ENCODE assay signal across 17 mouse cellular contexts in the genomic region with DNA sequence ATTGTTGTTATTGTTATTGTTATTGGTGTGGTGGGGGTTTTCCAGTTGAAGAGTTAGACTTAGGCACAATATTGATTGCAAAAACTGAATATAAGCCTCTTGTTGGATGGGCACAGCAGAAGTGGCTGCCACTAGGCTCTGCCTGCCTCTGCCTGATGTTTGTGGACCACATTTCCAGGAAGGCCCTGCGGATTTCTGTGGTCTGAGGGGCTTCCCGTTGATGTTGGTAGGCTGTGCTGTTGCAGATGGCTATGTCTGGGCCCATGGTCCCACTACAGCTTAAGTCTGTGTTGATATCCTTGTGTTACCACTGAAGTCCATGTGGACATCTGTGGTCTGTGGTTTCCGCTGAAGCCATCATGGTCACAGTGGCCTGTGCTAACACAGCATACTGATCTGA. TPM values are rescaled to one million over a fixed set of nuclear protein-coding genes. Genes with fewer than 3 reads are reported as not detected.
DNase-seq lines count a peak whose midpoint lies in the region; ATAC-seq and TF ChIP-seq lines count a peak whose summit lies in the region.
"Had no signal": no experiment of that assay in that cellular context is flagged by ENCODE, and none has a peak within 500 bp of the region (broad histone marks: within the 10 kb centered on the region; RNA-seq: fewer than 3 reads in every experiment).

No protein-coding gene starts in this region.

- WGBS in midbrain, embryonic 12.5 days: 75% methylated on average over 3 of the region's 3 CpGs
- 72% methylated on average over 3 of the region's 3 CpGs for WGBS in midbrain, embryonic 10.5 days
- 73% methylated on average over 3 of the region's 3 CpGs for WGBS in forebrain, embryonic 12.5 days
- 81% methylated on average over 3 of the region's 3 CpGs for WGBS in forebrain, embryonic 16.5 days
- WGBS in thymus, adult 2 months: 67% methylated on average over 3 of the region's 3 CpGs
- 71% methylated on average over 3 of the region's 3 CpGs for WGBS in stomach, postnatal 0 days

- DNase-seq in midbrain, embryonic 10.5 days (ENCODE audit: low spot score): no peak
- DNase-seq in thymus, adult 2 months: no peak
- no peak for DNase-seq in stomach, postnatal 0 days (ENCODE audit: low spot score)

- H3K9me3 ChIP-seq in midbrain, embryonic 12.5 days: no peaks in the 10 kb centered on the region
- H3K9me3 ChIP-seq in midbrain, embryonic 10.5 days (replicated peaks): no peaks in the 10 kb centered on the region
- no peaks in the 10 kb centered on the region for H3K9me3 ChIP-seq in forebrain, embryonic 12.5 days
- no peaks in the 10 kb centered on the region for H3K9me3 ChIP-seq in forebrain, embryonic 16.5 days (ENCODE audit: control insufficient read depth, low read length)
- no peaks in the 10 kb centered on the region for H3K9me3 ChIP-seq in stomach, postnatal 0 days (ENCODE audit: control insufficient read depth, low read length)
- H3K9me3 ChIP-seq: G1E; heart, embryonic 12.5 days; hindbrain, embryonic 10.5 days had no signal

- TF ChIP-seq POLR2A in thymus, adult 2 months (IDR thresholded peaks at IDR 0.05; ENCODE audit: control insufficient read depth, extremely low read depth, insufficient read depth, low read length, poor library complexity): no peak

- no peak for TF ChIP-seq EP300 in stomach, postnatal 0 days (optimal IDR thresholded peaks at IDR 0.05)

- no peak overlapping the region for H3K27ac ChIP-seq in midbrain, embryonic 12.5 days (replicated peaks)
- no peak overlapping the region for H3K27ac ChIP-seq in midbrain, embryonic 10.5 days (replicated peaks)
- H3K27ac ChIP-seq in forebrain, embryonic 12.5 days: no peak overlapping the region
- H3K27ac ChIP-seq in forebrain, embryonic 16.5 days (ENCODE audit: low read length): no peak overlapping the region
- no peak overlapping the region for H3K27ac ChIP-seq in thymus, adult 2 months (ENCODE audit: control insufficient read depth, insufficient read depth, low read length)
- H3K27ac ChIP-seq in stomach, postnatal 0 days (replicated peaks): no peak overlapping the region
- H3K27ac ChIP-seq: embryonic facial prominence, embryonic 13.5 days; hindbrain, embryonic 10.5 days had no signal

- no peak overlapping the region for H3K4me3 ChIP-seq in midbrain, embryonic 12.5 days
- H3K4me3 ChIP-seq in midbrain, embryonic 10.5 days: no peak overlapping the region
- no peak overlapping the region for H3K4me3 ChIP-seq in forebrain, embryonic 12.5 days (replicated peaks)
- no peak overlapping the region for H3K4me3 ChIP-seq in forebrain, embryonic 16.5 days (replicated peaks; ENCODE audit: low read length)
- H3K4me3 ChIP-seq in thymus, adult 2 months (ENCODE audit: control insufficient read depth, insufficient read depth, low read length): no peak overlapping the region
- no peak overlapping the region for H3K4me3 ChIP-seq in stomach, postnatal 0 days (ENCODE audit: low read depth, low read length)
- H3K4me3 ChIP-seq: embryonic facial prominence, embryonic 13.5 days; heart, embryonic 12.5 days; hindbrain, embryonic 10.5 days had no signal

- H3K4me2 ChIP-seq in midbrain, embryonic 12.5 days (replicated peaks): no peak overlapping the region
- no peak overlapping the region for H3K4me2 ChIP-seq in forebrain, embryonic 12.5 days
- no peak overlapping the region for H3K4me2 ChIP-seq in forebrain, embryonic 16.5 days (ENCODE audit: low read length)
- H3K4me2 ChIP-seq in stomach, postnatal 0 days (replicated peaks; ENCODE audit: low read depth): no peak overlapping the region
- H3K4me2 ChIP-seq: embryonic facial prominence, embryonic 13.5 days; heart, embryonic 12.5 days had no signal

- H3K36me3 ChIP-seq in midbrain, embryonic 12.5 days: no peaks in the 10 kb centered on the region
- H3K36me3 ChIP-seq in midbrain, embryonic 10.5 days: no peaks in the 10 kb centered on the region
- no peaks in the 10 kb centered on the region for H3K36me3 ChIP-seq in forebrain, embryonic 12.5 days (replicated peaks)
- no peaks in the 10 kb centered on the region for H3K36me3 ChIP-seq in forebrain, embryonic 16.5 days (ENCODE audit: control insufficient read depth, insufficient read depth)
- no peaks in the 10 kb centered on the region for H3K36me3 ChIP-seq in thymus, adult 2 months (ENCODE audit: control insufficient read depth, insufficient read depth, low read length)
- H3K36me3 ChIP-seq in stomach, postnatal 0 days (ENCODE audit: control insufficient read depth, insufficient read depth, low read length): no peaks in the 10 kb centered on the region
- H3K36me3 ChIP-seq: embryonic facial prominence, embryonic 13.5 days; G1E; heart, embryonic 12.5 days; hindbrain, embryonic 10.5 days had no signal

- TF ChIP-seq CTCF in thymus, adult 2 months (IDR thresholded peaks at IDR 0.05; ENCODE audit: borderline replicate concordance, control insufficient read depth, extremely low read depth, insufficient read depth, low read length, poor library complexity): no peak
- no peak for TF ChIP-seq CTCF in stomach, postnatal 0 days (IDR thresholded peaks at IDR 0.05; ENCODE audit: low read depth)

- H3K4me1 ChIP-seq in midbrain, embryonic 12.5 days: no peaks in the 10 kb centered on the region
- H3K4me1 ChIP-seq in midbrain, embryonic 10.5 days: no peaks in the 10 kb centered on the region
- no peaks in the 10 kb centered on the region for H3K4me1 ChIP-seq in forebrain, embryonic 12.5 days
- H3K4me1 ChIP-seq in forebrain, embryonic 16.5 days (replicated peaks; ENCODE audit: control insufficient read depth, insufficient read depth, low read length): no peaks in the 10 kb centered on the region
- H3K4me1 ChIP-seq in thymus, adult 2 months (replicated peaks; ENCODE audit: control insufficient read depth, insufficient read depth, low read length): no peaks in the 10 kb centered on the region
- no peaks in the 10 kb centered on the region for H3K4me1 ChIP-seq in stomach, postnatal 0 days (replicated peaks; ENCODE audit: control insufficient read depth, insufficient read depth)
- H3K4me1 ChIP-seq: embryonic facial prominence, embryonic 13.5 days; heart, embryonic 12.5 days; hindbrain, embryonic 10.5 days had no signal

- ATAC-seq in midbrain, embryonic 12.5 days (ENCODE audit: low FRiP score, low read depth): peak; percentile 34; the same call in 1 of the 2 replicates
- ATAC-seq in forebrain, embryonic 12.5 days (ENCODE audit: low FRiP score): peak; percentile 33; the same call in 1 of the 2 replicates
- 0 out of 2 replicates have a peak, but pooled peaks have one; percentile 20 for ATAC-seq in forebrain, embryonic 16.5 days
- ATAC-seq in stomach, postnatal 0 days (ENCODE audit: low FRiP score, low TSS enrichment): no peak
- ATAC-seq: CD4-positive, CD25-positive, alpha-beta regulatory T cell, adult 4 months; inflammation-experienced regulatory T-cells, adult 6 months had no signal

- no peaks in the 10 kb centered on the region for H3K27me3 ChIP-seq in midbrain, embryonic 12.5 days
- no peaks in the 10 kb centered on the region for H3K27me3 ChIP-seq in midbrain, embryonic 10.5 days (ENCODE audit: low read depth, poor library complexity, severe bottlenecking)
- no peaks in the 10 kb centered on the region for H3K27me3 ChIP-seq in forebrain, embryonic 12.5 days
- no peaks in the 10 kb centered on the region for H3K27me3 ChIP-seq in forebrain, embryonic 16.5 days (replicated peaks; ENCODE audit: control insufficient read depth, insufficient read depth, low read length)
- H3K27me3 ChIP-seq in thymus, adult 2 months (ENCODE audit: control insufficient read depth, insufficient read depth, low read length): no peaks in the 10 kb centered on the region
- no peaks in the 10 kb centered on the region for H3K27me3 ChIP-seq in stomach, postnatal 0 days (ENCODE audit: control insufficient read depth, insufficient read depth, low read length)
- H3K27me3 ChIP-seq: embryonic facial prominence, embryonic 13.5 days; heart, embryonic 12.5 days had no signal

- H3K9ac ChIP-seq in midbrain, embryonic 12.5 days (replicated peaks): no peak overlapping the region
- H3K9ac ChIP-seq in forebrain, embryonic 12.5 days: no peak overlapping the region
- no peak overlapping the region for H3K9ac ChIP-seq in forebrain, embryonic 16.5 days (replicated peaks; ENCODE audit: low read depth, low read length)
- no peak overlapping the region for H3K9ac ChIP-seq in stomach, postnatal 0 days (ENCODE audit: low read length)
- H3K9ac ChIP-seq: embryonic facial prominence, embryonic 13.5 days; heart, embryonic 12.5 days had no signal

RNA-seq across cellular contexts. Expression of gene Serpini2, which starts 50.2 kb away (rescaled TPM):
- not detected in 2 replicates for polyA plus RNA-seq in midbrain, embryonic 12.5 days (2016; fragmentation: Nextera tagmentation; extraction: Ambion mirVana)
- polyA plus RNA-seq in midbrain, embryonic 10.5 days (2016; fragmentation: Nextera tagmentation; extraction: Ambion mirVana): not detected in 2 replicates
- polyA plus RNA-seq in forebrain, embryonic 12.5 days (2016; fragmentation: Nextera tagmentation; extraction: Ambion mirVana): not detected in 2 replicates
- polyA plus RNA-seq in forebrain, embryonic 16.5 days (2015; fragmentation: Nextera tagmentation; extraction: Ambion mirVana): not detected in 2 replicates
- not detected in 2 replicates for polyA plus RNA-seq in thymus, adult 2 months (2012; rRNA removed)
- 0.08 and 0.15 TPM in 2 replicates for polyA plus RNA-seq in stomach, postnatal 0 days (2015; fragmentation: Nextera tagmentation; extraction: Ambion mirVana)
- polyA plus RNA-seq: brain, embryonic 14.5 days; CD4-positive, CD25-positive, alpha-beta regulatory T cell, adult 4 months; embryonic facial prominence, embryonic 13.5 days; frontal cortex, adult 2 months; G1E; gonadal fat pad, adult 2 months; heart, embryonic 12.5 days; heart, embryonic 16.5 days; hindbrain, embryonic 10.5 days; hindbrain, embryonic 16.5 days; inflammation-experienced regulatory T-cells, adult 6 months had no signal

RNA-seq across cellular contexts. Expression of gene Zbbx, which starts 54.9 kb away (rescaled TPM):
- polyA plus RNA-seq in midbrain, embryonic 12.5 days (2016; fragmentation: Nextera tagmentation; extraction: Ambion mirVana): 0.09 TPM in 1 of 2 replicates, not detected in the other
- polyA plus RNA-seq in midbrain, embryonic 10.5 days (2016; fragmentation: Nextera tagmentation; extraction: Ambion mirVana): not detected in 2 replicates
- polyA plus RNA-seq in forebrain, embryonic 12.5 days (2016; fragmentation: Nextera tagmentation; extraction: Ambion mirVana): 0.41 and 0.47 TPM in 2 replicates
- polyA plus RNA-seq in forebrain, embryonic 16.5 days (2015; fragmentation: Nextera tagmentation; extraction: Ambion mirVana): 0.70 and 0.79 TPM in 2 replicates
- not detected in 2 replicates for polyA plus RNA-seq in thymus, adult 2 months (2012; rRNA removed)
- 0.08 TPM in 1 of 2 replicates, not detected in the other for polyA plus RNA-seq in stomach, postnatal 0 days (2015; fragmentation: Nextera tagmentation; extraction: Ambion mirVana)
- polyA plus RNA-seq: CD4-positive, CD25-positive, alpha-beta regulatory T cell, adult 4 months; G1E; heart, embryonic 12.5 days had no signal
